Mouse (Mus musculus) embryonic fibroblast, embryonic 13.5 days (primary cell): ENCODE data around the gene Rap1b.

ENCODE experiments used
- CTCF ChIP-seq: IDR thresholded peaks from 2 replicates; pipeline ENCODE4 v1.5.1; 2011; ENCODE audit warnings: mild to moderate bottlenecking, control low read depth, low read length, moderate library complexity, borderline replicate concordance; ENCODE audit not compliant: insufficient read depth
- POLR2A ChIP-seq: IDR thresholded peaks from 2 replicates; pipeline ENCODE4 v1.6.1; 2011; ENCODE audit warnings: low read depth, mild to moderate bottlenecking, control low read depth, low read length, moderate library complexity

- TF ChIP-seq POLR2A (no peak), CTCF (no peak)
These were observed 45.5 kb upstream of the Rap1b start for GRCm38 (mm10) chr10:117891327-117891726.
